Comparison of ENCODE assay signal across 7 mouse cellular contexts in genomic region chr14:21053586-21053985, GRCm38 (mm10). TPM values are rescaled to one million over a fixed set of nuclear protein-coding genes. Genes with fewer than 3 reads are reported as not detected.
DNase-seq lines count a peak whose midpoint lies in the region; ATAC-seq lines count a peak whose summit lies in the region.

No protein-coding gene starts in this region.

- no peak for DNase-seq in natural killer cell, adult 2 months (ENCODE audit: low spot score in 2 of 2)
- DNase-seq in adrenal gland, postnatal 10 days: no peak

- no peaks in the 10 kb centered on the region for H3K27me3 ChIP-seq in megakaryocyte, embryonic 14.5 days (replicated peaks)
- no peaks in the 10 kb centered on the region for H3K27me3 ChIP-seq in forebrain, embryonic 12.5 days
- no peaks in the 10 kb centered on the region for H3K27me3 ChIP-seq in kidney, embryonic 16.5 days (ENCODE audit: insufficient read depth, low read length)
- H3K27me3 ChIP-seq in neural tube, embryonic 15.5 days (replicated peaks): no peaks in the 10 kb centered on the region

- H3K9me3 ChIP-seq in megakaryocyte, embryonic 14.5 days: no peaks in the 10 kb centered on the region
- 0 out of 2 replicates have a peak, but pooled peaks cover 3% of the 10 kb centered on the region for H3K9me3 ChIP-seq in forebrain, embryonic 12.5 days
- H3K9me3 ChIP-seq in kidney, embryonic 16.5 days (ENCODE audit: low read length): peaks cover 3% of the 10 kb centered on the region; the same call in 1 of the 2 replicates
- H3K9me3 ChIP-seq in neural tube, embryonic 15.5 days (replicated peaks): no peaks in the 10 kb centered on the region

- no peak for ATAC-seq in megakaryocyte, adult 5-6 weeks (ENCODE audit: poor library complexity, severe bottlenecking)
- no peak for ATAC-seq in forebrain, embryonic 12.5 days (ENCODE audit: low FRiP score)
- ATAC-seq in kidney, embryonic 16.5 days (ENCODE audit: low FRiP score, low TSS enrichment): no peak
- no peak for ATAC-seq in neural tube, embryonic 15.5 days (ENCODE audit: low FRiP score)

- peak overlapping the region; percentile 94 for H3K4me3 ChIP-seq in megakaryocyte, embryonic 14.5 days (replicated peaks)
- H3K4me3 ChIP-seq in forebrain, embryonic 12.5 days (replicated peaks): peak overlapping the region; percentile 83; the same call in 1 of the 2 replicates
- peak overlapping the region; percentile 62 for H3K4me3 ChIP-seq in kidney, embryonic 16.5 days (ENCODE audit: low read length)
- H3K4me3 ChIP-seq in neural tube, embryonic 15.5 days (replicated peaks): no peak overlapping the region; the same call in 1 of the 2 replicates

- peaks cover 8% of the 10 kb centered on the region for H3K36me3 ChIP-seq in megakaryocyte, embryonic 14.5 days (replicated peaks; ENCODE audit: low read length)
- H3K36me3 ChIP-seq in forebrain, embryonic 12.5 days (replicated peaks): no peaks in the 10 kb centered on the region
- H3K36me3 ChIP-seq in kidney, embryonic 16.5 days (ENCODE audit: insufficient read depth, low read length): no peaks in the 10 kb centered on the region
- no peaks in the 10 kb centered on the region for H3K36me3 ChIP-seq in neural tube, embryonic 15.5 days

- 44% methylated on average over 7 of the region's 7 CpGs for WGBS in forebrain, embryonic 12.5 days
- 49% methylated on average over 7 of the region's 7 CpGs for whole genome bisulfite sequencing in kidney, embryonic 16.5 days
- 52% methylated on average over 7 of the region's 7 CpGs for WGBS in neural tube, embryonic 15.5 days

- H3K4me2 ChIP-seq in forebrain, embryonic 12.5 days: peak overlapping the region; percentile 93
- peak overlapping the region; percentile 86 for H3K4me2 ChIP-seq in kidney, embryonic 16.5 days (replicated peaks; ENCODE audit: low read depth, low read length)
- peak overlapping the region; percentile 98 for H3K4me2 ChIP-seq in neural tube, embryonic 15.5 days

- H3K4me1 ChIP-seq in megakaryocyte, embryonic 14.5 days: peaks cover 14% of the 10 kb centered on the region; the same call in 1 of the 2 replicates
- H3K4me1 ChIP-seq in forebrain, embryonic 12.5 days: peaks cover 12% of the 10 kb centered on the region; the same call in 1 of the 2 replicates
- peaks cover 10% of the 10 kb centered on the region for H3K4me1 ChIP-seq in kidney, embryonic 16.5 days (ENCODE audit: insufficient read depth, low read length)
- H3K4me1 ChIP-seq in neural tube, embryonic 15.5 days: peaks cover 15% of the 10 kb centered on the region

- no peak overlapping the region for H3K27ac ChIP-seq in forebrain, embryonic 12.5 days
- no peak overlapping the region for H3K27ac ChIP-seq in kidney, embryonic 16.5 days (ENCODE audit: low read length)
- H3K27ac ChIP-seq in neural tube, embryonic 15.5 days (replicated peaks): no peak overlapping the region

- no peak overlapping the region for H3K9ac ChIP-seq in forebrain, embryonic 12.5 days
- H3K9ac ChIP-seq in kidney, embryonic 16.5 days (replicated peaks; ENCODE audit: low read length): no peak overlapping the region
- no peak overlapping the region for H3K9ac ChIP-seq in neural tube, embryonic 15.5 days (replicated peaks)

RNA-seq across cellular contexts. Expression of gene Adk, which starts 1.2 kb away (rescaled TPM):
- 2.1 TPM in 1 of 2 replicates, not detected in the other for polyA plus RNA-seq in megakaryocyte, embryonic 14.5 days (2012; ENCODE audit: insufficient read depth, low replicate concordance)
- 41.2 and 47.1 TPM in 2 replicates for total RNA-seq in megakaryocyte, adult 5-6 weeks (2015)
- 28.6 and 54.7 TPM in 2 replicates for total RNA-seq in megakaryocyte, adult 5-6 weeks (2017)
- 107 and 117 TPM in 2 replicates for polyA plus RNA-seq in forebrain, embryonic 12.5 days (2016; fragmentation: Nextera tagmentation; extraction: Ambion mirVana)
- 158 and 167 TPM in 2 replicates for polyA plus RNA-seq in kidney, embryonic 16.5 days (2015; fragmentation: Nextera tagmentation; extraction: Ambion mirVana)
- 40.0 and 62.1 TPM in 2 replicates for polyA plus RNA-seq in neural tube, embryonic 15.5 days (2015; fragmentation: Nextera tagmentation; extraction: Ambion mirVana)
- 100 to 1,000 TPM; 120 to 147 TPM for total RNA-seq in adrenal gland, postnatal 10 days (2021)

RNA-seq across cellular contexts. Expression of gene Ap3m1, which starts 1.3 kb away (rescaled TPM):
- 0.49 and 2.7 TPM in 2 replicates for polyA plus RNA-seq in megakaryocyte, embryonic 14.5 days (2012; ENCODE audit: insufficient read depth, low replicate concordance)
- total RNA-seq in megakaryocyte, adult 5-6 weeks (2015): 66.8 and 78.9 TPM in 2 replicates
- total RNA-seq in megakaryocyte, adult 5-6 weeks (2017): 79.7 and 96.9 TPM in 2 replicates
- polyA plus RNA-seq in forebrain, embryonic 12.5 days (2016; fragmentation: Nextera tagmentation; extraction: Ambion mirVana): 121 and 127 TPM in 2 replicates
- polyA plus RNA-seq in kidney, embryonic 16.5 days (2015; fragmentation: Nextera tagmentation; extraction: Ambion mirVana): 79.1 and 82.5 TPM in 2 replicates
- polyA plus RNA-seq in neural tube, embryonic 15.5 days (2015; fragmentation: Nextera tagmentation; extraction: Ambion mirVana): 73.8 and 74.6 TPM in 2 replicates
- 10 to 100 TPM; 72.5 to 74.6 TPM for total RNA-seq in adrenal gland, postnatal 10 days (2021)

Comparison
In these comparisons a context has a peak if more than half of its experiments do, and no peak if none do; other contexts are left out.
1. RNA of gene Adk, which starts 1.2 kb away (polyA plus RNA-seq): 158 to 167 TPM in kidney, embryonic 16.5 days, 107 to 117 TPM in forebrain, embryonic 12.5 days and 40.0 to 62.1 TPM in neural tube, embryonic 15.5 days; 2.1 TPM in megakaryocyte, embryonic 14.5 days; every median in the first group is over 10 times any median in the second.
2. RNA of gene Ap3m1, which starts 1.3 kb away (polyA plus RNA-seq): 121 to 127 TPM in forebrain, embryonic 12.5 days, 79.1 to 82.5 TPM in kidney, embryonic 16.5 days and 73.8 to 74.6 TPM in neural tube, embryonic 15.5 days; 0.49 to 2.7 TPM in megakaryocyte, embryonic 14.5 days; every median in the first group is over 10 times any median in the second.
3. Peak in every context shown above with its lines, with median percentiles within 50 percentile points of each other: H3K4me2 ChIP-seq.